Mouse (Mus musculus) E14TG2a.4 (cell line): ENCODE data around the gene Mrps10.
A peak's percentile ranks its signal among the peaks of the same experiment; 100 is the strongest.
"Not testable (repeated sequence)": the region's sequence is repeated elsewhere in the genome, so short reads cannot be mapped to it uniquely, and the experiment has no call there.

Source experiments
- H3K27me3 ChIP-seq: 2 replicates; pipeline ENCODE4 v1.6.1; 2014; ENCODE audit warnings: low read length, control low read depth; ENCODE audit not compliant: insufficient read depth
- H3K36me3 ChIP-seq: 2 replicates; pipeline ENCODE4 v1.6.1; 2014; ENCODE audit warnings: low read length, control low read depth; ENCODE audit not compliant: insufficient read depth
- H3K4me1 ChIP-seq: replicated peaks from 2 replicates; pipeline ENCODE4 v1.6.1; 2014; ENCODE audit warnings: low read depth, low read length, control low read depth
- H3K4me3 ChIP-seq: replicated peaks from 2 replicates; pipeline ENCODE4 v1.5.1; 2014; ENCODE audit warnings: mild to moderate bottlenecking, low read length
- H3K9me3 ChIP-seq: 2 replicates; pipeline ENCODE4 v1.6.1; 2014; ENCODE audit warnings: low read length, control low read depth
- CTCF ChIP-seq: conservative IDR thresholded peaks from 2 replicates; pipeline ENCODE4 v1.5.1; 2014; ENCODE audit warnings: low read length
- NANOG ChIP-seq: IDR thresholded peaks from 2 replicates; pipeline ENCODE4 v1.6.1; 2014; ENCODE audit warnings: borderline replicate concordance, low read length, mixed read lengths
- POU5F1 ChIP-seq: IDR thresholded peaks from 2 replicates; pipeline ENCODE4 v1.6.1; 2014; ENCODE audit warnings: low read length, borderline replicate concordance

The Mrps10 gene

DNA sequence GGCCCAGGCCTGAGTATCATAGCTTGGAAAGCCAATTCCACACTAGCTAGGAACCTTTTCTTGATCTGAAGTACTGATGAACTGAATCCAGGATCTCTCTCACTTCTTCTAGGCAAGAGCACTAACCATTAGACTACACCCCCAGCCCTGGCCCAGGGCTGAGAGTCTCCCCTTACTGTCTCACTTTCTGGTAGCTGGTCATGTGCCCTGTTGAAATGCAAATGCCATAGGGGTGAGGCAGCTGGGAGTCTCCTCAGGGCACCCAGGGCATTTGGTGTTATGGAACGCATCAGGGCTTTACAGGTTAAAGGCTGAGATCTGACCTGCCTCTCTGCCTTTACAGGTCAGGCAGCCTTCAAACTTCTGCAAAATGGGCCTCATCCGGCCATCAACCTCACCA, 51.5 kb downstream of the Mrps10 start:
- Histone ChIP-seq H3K36me3 (no peaks in the 10 kb centered on the region), H3K9me3 (no peaks in the 10 kb centered on the region), H3K27me3 (peaks cover 7% of the 10 kb centered on the region), H3K4me1 (peaks cover 19% of the 10 kb centered on the region), H3K4me3 (no peak overlapping the region)
- TF ChIP-seq NANOG (no peak), POU5F1 (no peak), CTCF (no peak)

- TF ChIP-seq CTCF (no peak), POU5F1 (no peak), NANOG (no peak)
- Histone ChIP-seq H3K36me3 (no peaks in the 10 kb centered on the region), H3K27me3 (no peaks in the 10 kb centered on the region), H3K4me1 (peaks cover 28% of the 10 kb centered on the region), H3K9me3 (no peaks in the 10 kb centered on the region), H3K4me3 (no peak overlapping the region)
Measured at GRCm38 (mm10) chr17:47421566-47421965, 52.9 kb downstream of the Mrps10 start.

GRCm38 (mm10) chr17:47422616-47423015, 53.9 kb downstream of the Mrps10 start:
- not testable (repeated sequence) for H3K9me3 ChIP-seq

GRCm38 (mm10) chr17:47424186-47424585, 55.5 kb downstream of the Mrps10 start:
- TF ChIP-seq CTCF = no peak
- no peak for TF ChIP-seq NANOG
- no peak for TF ChIP-seq POU5F1
- no peaks in the 10 kb centered on the region for H3K9me3 ChIP-seq
- peaks cover 43% of the 10 kb centered on the region for H3K4me1 ChIP-seq
- no peaks in the 10 kb centered on the region for H3K27me3 ChIP-seq
- H3K4me3 ChIP-seq = no peak overlapping the region
- no peaks in the 10 kb centered on the region for H3K36me3 ChIP-seq

More at GRCm38 (mm10) chr17:47422616-47423015, 53.9 kb downstream of the Mrps10 start:
- H3K36me3 ChIP-seq, H3K27me3 ChIP-seq, H3K4me3 ChIP-seq: not testable (repeated sequence)
- peaks cover 28% of the 10 kb centered on the region for H3K4me1 ChIP-seq

DNA sequence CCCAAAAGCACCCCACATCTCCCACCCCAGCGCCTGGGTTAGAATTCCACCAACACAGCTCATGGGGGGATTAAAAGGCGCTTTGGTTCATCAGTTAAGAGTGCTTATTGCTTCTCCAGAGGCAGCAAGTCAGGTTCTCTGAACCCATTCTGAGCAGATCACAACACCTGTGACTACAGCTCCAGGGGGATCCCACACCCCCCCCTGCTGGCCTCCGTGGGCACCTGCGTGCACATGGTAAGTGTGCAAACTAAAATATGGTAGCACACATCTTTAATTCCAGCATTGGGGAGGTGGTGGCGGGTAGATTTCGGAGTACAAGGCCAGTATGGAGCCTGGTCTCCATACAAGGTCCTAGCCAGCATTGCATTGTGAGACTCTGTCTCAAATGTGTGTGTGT, 58.6 kb downstream of the Mrps10 start:
- Histone ChIP-seq H3K4me3 (no peak overlapping the region), H3K4me1 (peaks cover 25% of the 10 kb centered on the region), H3K36me3 (no peaks in the 10 kb centered on the region), H3K9me3 (no peaks in the 10 kb centered on the region), H3K27me3 (no peaks in the 10 kb centered on the region)
- TF ChIP-seq NANOG (no peak), CTCF (no peak), POU5F1 (no peak)

DNA sequence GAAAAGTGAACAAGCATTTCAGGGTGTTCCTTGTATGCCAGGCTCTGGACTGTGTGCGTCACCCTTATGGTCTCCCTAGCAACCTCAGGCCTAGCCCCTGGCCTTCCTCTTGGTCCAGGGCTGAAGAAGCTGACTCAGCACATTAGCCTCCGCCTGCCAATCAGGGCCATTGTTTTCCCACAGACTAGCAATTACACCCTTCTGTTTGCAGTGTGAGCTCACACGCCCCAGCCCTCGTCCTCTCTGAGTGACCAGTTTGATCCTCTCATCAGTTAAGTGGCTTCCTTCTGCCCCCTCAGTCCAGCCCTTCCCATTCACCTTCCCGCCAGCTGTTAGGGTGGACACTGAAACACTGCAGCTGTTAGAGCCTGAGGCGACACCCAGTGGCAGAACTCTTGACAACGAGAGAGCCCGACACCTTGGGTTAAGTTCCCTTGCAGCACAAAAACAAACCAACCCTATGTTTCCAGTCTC, 60.2 kb downstream of the Mrps10 start:
- no peaks in the 10 kb centered on the region for H3K27me3 ChIP-seq
- H3K9me3 ChIP-seq = no peaks in the 10 kb centered on the region
- TF ChIP-seq POU5F1 (no peak), CTCF (no peak), NANOG (no peak)
- H3K4me1 ChIP-seq = peaks cover 25% of the 10 kb centered on the region
- H3K4me3 ChIP-seq = no peak overlapping the region
- H3K36me3 ChIP-seq = no peaks in the 10 kb centered on the region

DNA sequence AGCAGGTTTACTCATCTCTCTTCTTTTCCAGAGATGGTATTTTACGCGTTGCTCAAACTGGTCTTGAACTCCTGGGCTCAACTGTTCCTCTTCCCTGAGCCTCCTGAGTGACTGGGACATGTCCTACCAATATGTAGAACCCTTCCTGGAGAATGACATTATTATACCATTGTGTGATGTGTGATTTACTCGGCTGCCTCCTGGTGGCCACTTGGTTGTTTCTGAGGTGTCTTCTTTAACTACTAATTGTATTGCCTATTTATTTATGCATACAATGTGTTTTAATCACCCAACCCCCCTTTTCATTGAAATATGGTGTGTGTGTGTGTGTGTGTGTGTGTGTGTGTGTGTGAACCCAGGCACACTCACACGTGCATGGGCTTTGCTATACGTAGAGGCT, 62.1 kb downstream of the Mrps10 start:
- Histone ChIP-seq H3K36me3 (no peaks in the 10 kb centered on the region), H3K27me3 (no peaks in the 10 kb centered on the region), H3K4me3 (no peak overlapping the region), H3K4me1 (peaks cover 19% of the 10 kb centered on the region), H3K9me3 (no peaks in the 10 kb centered on the region)
- TF ChIP-seq NANOG (no peak), CTCF (0 out of 2 replicates have a peak, but pooled peaks have one; percentile 18)
